Mouse (Mus musculus): ENCODE measurements around the gene Gnptg. TPM values are rescaled to one million over a fixed set of nuclear protein-coding genes. Genes with fewer than 3 reads are reported as not detected.

Gnptg gene
- total RNA-seq (2015; ENCODE audit: low replicate concordance) (10.5 and 13.8 TPM in 2 replicates), total RNA-seq (2017; ENCODE audit: low replicate concordance) (5.8 and 8.4 TPM in 2 replicates)

- ATAC-seq (replicated peaks; ENCODE audit: low FRiP score, poor library complexity, severe bottlenecking) = peak; percentile 55
Observed at GRCm38 (mm10) chr17:25239695-25240636, at the start of gene Gnptg, which contains the start of gene Tsr3. Gene Gnptg (minus strand): TSS chr17:25240124. Gene Tsr3 (plus strand): TSS chr17:25240170.

- ATAC-seq (replicated peaks; ENCODE audit: low FRiP score, poor library complexity, severe bottlenecking) = peak; percentile 66
Observed at GRCm38 (mm10) chr17:25288842-25289241, 48.9 kb upstream of the Gnptg start.

GRCm38 (mm10) chr17:25285033-25285432 is 45.1 kb upstream of the Gnptg start:
- ATAC-seq (replicated peaks; ENCODE audit: low FRiP score, poor library complexity, severe bottlenecking) = peak; percentile 80

- peak; percentile 88 for ATAC-seq (replicated peaks; ENCODE audit: low FRiP score, poor library complexity, severe bottlenecking)
Observed at GRCm38 (mm10) chr17:25282133-25282532, 42.2 kb upstream of the Gnptg start.

- ATAC-seq (replicated peaks; ENCODE audit: low FRiP score, poor library complexity, severe bottlenecking) = no peak
Observed at GRCm38 (mm10) chr17:25275833-25276232, 35.9 kb upstream of the Gnptg start.

GRCm38 (mm10) chr17:25274571-25275346 is 34.8 kb upstream of the Gnptg start, which contains the start of gene Ube2i:
Gene Ube2i (minus strand): TSS chr17:25274622.
- ATAC-seq (replicated peaks; ENCODE audit: low FRiP score, poor library complexity, severe bottlenecking) = no peak

- ATAC-seq (replicated peaks; ENCODE audit: low FRiP score, poor library complexity, severe bottlenecking) = peak; percentile 75
Observed at GRCm38 (mm10) chr17:25273706-25274501, 34.0 kb upstream of the Gnptg start.

- peak; percentile 67 for ATAC-seq (replicated peaks; ENCODE audit: low FRiP score, poor library complexity, severe bottlenecking)
Observed at GRCm38 (mm10) chr17:25272951-25273705, 33.2 kb upstream of the Gnptg start.

- ATAC-seq (replicated peaks; ENCODE audit: low FRiP score, poor library complexity, severe bottlenecking) = peak; percentile 60
Observed at GRCm38 (mm10) chr17:25272326-25272725, 32.4 kb upstream of the Gnptg start.

GRCm38 (mm10) chr17:25270795-25271335 is 30.9 kb upstream of the Gnptg start:
- no peak for ATAC-seq (replicated peaks; ENCODE audit: low FRiP score, poor library complexity, severe bottlenecking)

GRCm38 (mm10) chr17:25264453-25264852 is 24.5 kb upstream of the Gnptg start:
- ATAC-seq (replicated peaks; ENCODE audit: low FRiP score, poor library complexity, severe bottlenecking) = no peak

- no peak for ATAC-seq (replicated peaks; ENCODE audit: low FRiP score, poor library complexity, severe bottlenecking)
Observed at GRCm38 (mm10) chr17:25257804-25258261, 17.9 kb upstream of the Gnptg start.

GRCm38 (mm10) chr17:25256140-25256754 is 16.3 kb upstream of the Gnptg start, which contains the start of gene Baiap3:
Gene Baiap3 (minus strand): TSS chr17:25256364.
- no peak for ATAC-seq (replicated peaks; ENCODE audit: low FRiP score, poor library complexity, severe bottlenecking)

- no peak for ATAC-seq (replicated peaks; ENCODE audit: low FRiP score, poor library complexity, severe bottlenecking)
Observed at GRCm38 (mm10) chr17:25255110-25255509, 15.2 kb upstream of the Gnptg start.

GRCm38 (mm10) chr17:25253760-25254159 is 13.8 kb upstream of the Gnptg start:
- ATAC-seq (replicated peaks; ENCODE audit: low FRiP score, poor library complexity, severe bottlenecking) = no peak

GRCm38 (mm10) chr17:25252643-25253042 is 12.7 kb upstream of the Gnptg start:
- no peak for ATAC-seq (replicated peaks; ENCODE audit: low FRiP score, poor library complexity, severe bottlenecking)

GRCm38 (mm10) chr17:25250181-25250835 is 10.4 kb upstream of the Gnptg start:
- no peak for ATAC-seq (replicated peaks; ENCODE audit: low FRiP score, poor library complexity, severe bottlenecking)
